In the genomic region with DNA sequence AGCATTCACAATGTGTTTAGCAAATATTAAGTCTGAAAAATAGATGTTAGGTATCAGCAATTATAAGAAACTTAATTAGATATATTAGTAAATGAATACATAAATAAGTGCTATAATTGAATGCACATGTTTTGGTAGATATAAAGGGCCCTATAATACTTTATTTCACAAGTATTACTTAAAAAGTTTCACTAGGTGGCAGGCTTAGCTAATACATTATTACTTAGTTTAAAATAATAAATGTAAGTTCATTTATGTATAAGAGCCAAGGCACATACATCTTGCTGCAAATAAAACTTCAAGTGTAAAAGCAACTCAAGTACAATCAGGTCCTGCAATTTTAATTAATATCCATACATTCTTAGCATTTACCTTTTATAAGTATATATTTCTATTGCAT, we compare ENCODE assay signal across 15 mouse cellular contexts.
DNase-seq lines count a peak whose midpoint lies in the region; ATAC-seq and TF ChIP-seq lines count a peak whose summit lies in the region.
"Had no signal": no experiment of that assay in that cellular context is flagged by ENCODE, and none has a peak within 500 bp of the region (broad histone marks: within the 10 kb centered on the region; RNA-seq: fewer than 3 reads in every experiment).

No protein-coding gene starts in this region.

- H3K4me3 ChIP-seq in heart, adult 2 months, result no peak overlapping the region
- no peak overlapping the region for H3K4me3 ChIP-seq in heart, embryonic 11.5 days (ENCODE audit: low read depth, low read length)
- no peak overlapping the region for H3K4me3 ChIP-seq in lung, postnatal 0 days (ENCODE audit: low read depth, low read length)
- H3K4me3 ChIP-seq in midbrain, embryonic 15.5 days, result no peak overlapping the region
- H3K4me3 ChIP-seq: intestine, embryonic 15.5 days; limb, embryonic 12.5 days; megakaryocyte, embryonic 14.5 days had no signal

- intact Hi-C loops in heart, adult 2 months (cut with DNase I), result no loop called here

- H3K9ac ChIP-seq in heart, adult 2 months (ENCODE audit: low read depth, low read length), result no peak overlapping the region
- no peak overlapping the region for H3K9ac ChIP-seq in heart, embryonic 11.5 days (ENCODE audit: low read depth, low read length)
- no peak overlapping the region for H3K9ac ChIP-seq in lung, postnatal 0 days (replicated peaks; ENCODE audit: low read depth)
- no peak overlapping the region for H3K9ac ChIP-seq in midbrain, embryonic 15.5 days
- H3K9ac ChIP-seq: intestine, embryonic 15.5 days; limb, embryonic 12.5 days had no signal

- H3K79me2 ChIP-seq in heart, adult 2 months (replicated peaks; ENCODE audit: control insufficient read depth, insufficient read depth, low read length), result no peaks in the 10 kb centered on the region

- no peaks in the 10 kb centered on the region for H3K4me1 ChIP-seq in heart, adult 2 months (ENCODE audit: control insufficient read depth, insufficient read depth, low read length)
- no peaks in the 10 kb centered on the region for H3K4me1 ChIP-seq in heart, embryonic 11.5 days (ENCODE audit: control insufficient read depth, insufficient read depth, low read length)
- H3K4me1 ChIP-seq in lung, postnatal 0 days (ENCODE audit: insufficient read depth, low read depth, low read length), result no peaks in the 10 kb centered on the region
- no peaks in the 10 kb centered on the region for H3K4me1 ChIP-seq in midbrain, embryonic 15.5 days
- H3K4me1 ChIP-seq: intestine, embryonic 15.5 days; limb, embryonic 12.5 days; megakaryocyte, embryonic 14.5 days had no signal

- no peak overlapping the region for H3K4me2 ChIP-seq in heart, embryonic 11.5 days
- H3K4me2 ChIP-seq in lung, postnatal 0 days (replicated peaks; ENCODE audit: low read depth, low read length), result no peak overlapping the region
- H3K4me2 ChIP-seq in midbrain, embryonic 15.5 days, result no peak overlapping the region
- H3K4me2 ChIP-seq: intestine, embryonic 15.5 days; limb, embryonic 12.5 days had no signal

- H3K27ac ChIP-seq in heart, adult 2 months, result no peak overlapping the region
- H3K27ac ChIP-seq in heart, embryonic 11.5 days (ENCODE audit: low read depth, low read length), result no peak overlapping the region
- H3K27ac ChIP-seq in lung, postnatal 0 days (ENCODE audit: low read length), result no peak overlapping the region
- H3K27ac ChIP-seq in midbrain, embryonic 15.5 days, result no peak overlapping the region
- H3K27ac ChIP-seq: intestine, embryonic 15.5 days; limb, embryonic 12.5 days had no signal

- TF ChIP-seq CTCF in heart, adult 2 months (IDR thresholded peaks at IDR 0.05), result 0 out of 2 replicates have a peak, but pooled peaks have one; percentile 11
- TF ChIP-seq CTCF in lung, postnatal 0 days (IDR thresholded peaks at IDR 0.05), result no peak

- H3K36me3 ChIP-seq in heart, adult 2 months (ENCODE audit: control insufficient read depth, insufficient read depth, low read length), result no peaks in the 10 kb centered on the region
- H3K36me3 ChIP-seq in heart, embryonic 11.5 days (ENCODE audit: control insufficient read depth, insufficient read depth, low read length), result no peaks in the 10 kb centered on the region
- H3K36me3 ChIP-seq in lung, postnatal 0 days (ENCODE audit: insufficient read depth, low read length), result no peaks in the 10 kb centered on the region
- H3K36me3 ChIP-seq in midbrain, embryonic 15.5 days (replicated peaks), result no peaks in the 10 kb centered on the region
- H3K36me3 ChIP-seq: intestine, embryonic 15.5 days; limb, embryonic 12.5 days had no signal

- H3K9me3 ChIP-seq in heart, embryonic 11.5 days (replicated peaks; ENCODE audit: control insufficient read depth, low read length), result no peaks in the 10 kb centered on the region
- no peaks in the 10 kb centered on the region for H3K9me3 ChIP-seq in lung, postnatal 0 days (ENCODE audit: low read length)
- no peaks in the 10 kb centered on the region for H3K9me3 ChIP-seq in midbrain, embryonic 15.5 days
- H3K9me3 ChIP-seq: intestine, embryonic 15.5 days; limb, embryonic 12.5 days; megakaryocyte, embryonic 14.5 days had no signal

- no peak for ATAC-seq in heart, embryonic 11.5 days (replicated peaks; ENCODE audit: insufficient number of reproducible peaks, low FRiP score, low TSS enrichment)
- ATAC-seq in lung, postnatal 0 days, result no peak
- ATAC-seq in midbrain, embryonic 15.5 days (replicated peaks), result peak; percentile 60; the same call in 1 of the 2 replicates
- ATAC-seq: intestine, embryonic 15.5 days had no signal

- TF ChIP-seq POLR2A in heart, adult 2 months (IDR thresholded peaks at IDR 0.05; ENCODE audit: insufficient read depth, low read depth, low read length), result no peak

- no peak for TF ChIP-seq EP300 in heart, adult 2 months (IDR thresholded peaks at IDR 0.05; ENCODE audit: insufficient read depth, low read depth, low read length)
- no peak for TF ChIP-seq EP300 in lung, postnatal 0 days (IDR thresholded peaks at IDR 0.05)

- H3K27me3 ChIP-seq in heart, adult 2 months (ENCODE audit: control insufficient read depth, insufficient read depth, low read length), result no peaks in the 10 kb centered on the region
- no peaks in the 10 kb centered on the region for H3K27me3 ChIP-seq in heart, embryonic 11.5 days (ENCODE audit: control insufficient read depth, insufficient read depth, low read length)
- no peaks in the 10 kb centered on the region for H3K27me3 ChIP-seq in lung, postnatal 0 days (replicated peaks; ENCODE audit: insufficient read depth, low read length)
- H3K27me3 ChIP-seq in midbrain, embryonic 15.5 days (replicated peaks), result no peaks in the 10 kb centered on the region
- H3K27me3 ChIP-seq: intestine, embryonic 15.5 days; limb, embryonic 12.5 days; megakaryocyte, embryonic 14.5 days had no signal

- no peak for DNase-seq in heart, adult 2 months
- DNase-seq in lung, postnatal 0 days (ENCODE audit: low spot score), result peak; percentile 43
- no peak for DNase-seq in lung, adult 18-20 months
- DNase-seq in Muller cell, postnatal 12 days (ENCODE audit: inconsistent ontology term), result peak; percentile 12
- DNase-seq in thymus, postnatal 25 days, result no peak
- no peak for DNase-seq in thymus, postnatal 4 days
- DNase-seq: cerebellum, adult 11-12 months; kidney, postnatal 14 days; lung, adult 2 months; spleen, adult 18-20 months had no signal

Comparison
In these comparisons a context has a peak if more than half of its experiments do, and no peak if none do; other contexts are left out.
1. DNase-seq: peak in lung, postnatal 0 days (single experiment) and Muller cell, postnatal 12 days (single experiment); none in heart, adult 2 months (0 of 2), lung, adult 18-20 months (0 of 2), thymus, postnatal 25 days (single experiment) and thymus, postnatal 4 days (single experiment).